Mouse (Mus musculus) embryo, embryonic 10.5 days (tissue): Measurements from ENCODE around the gene Spin2e.
"Not testable (repeated sequence)": the region's sequence is repeated elsewhere in the genome, so short reads cannot be mapped to it uniquely, and the experiment has no call there.

Experiments used
- DNase-seq: peaks from one replicate; pipeline ENCODE4 v3.0.0-alpha.2; 2015; ENCODE audit warnings: low spot score

The Spin2e gene

DNA sequence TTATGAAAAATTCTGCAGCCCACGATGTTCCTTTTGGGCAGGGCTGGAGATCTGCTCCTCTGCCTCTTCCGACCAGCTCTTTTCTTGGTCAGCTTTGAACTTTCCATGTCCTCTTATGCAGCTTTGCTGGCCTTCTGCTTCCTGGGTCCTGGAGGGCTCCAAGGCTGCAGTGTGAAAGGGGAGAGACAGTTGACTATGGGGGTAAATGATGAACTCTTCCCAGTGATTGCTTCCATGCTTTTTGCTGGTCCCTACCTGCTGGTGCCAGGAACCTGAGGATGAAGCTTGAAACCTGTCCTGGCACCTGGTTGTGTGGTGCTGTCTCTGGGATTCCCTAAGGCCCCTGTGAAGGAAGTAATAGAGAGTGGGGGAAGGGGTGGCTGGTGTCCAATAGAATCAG lies at the start of gene Spin2e:
Gene Spin2e (minus strand): TSS at position 101 of the 400 bp plus-strand sequence.
- not testable (repeated sequence) for DNase-seq

DNA sequence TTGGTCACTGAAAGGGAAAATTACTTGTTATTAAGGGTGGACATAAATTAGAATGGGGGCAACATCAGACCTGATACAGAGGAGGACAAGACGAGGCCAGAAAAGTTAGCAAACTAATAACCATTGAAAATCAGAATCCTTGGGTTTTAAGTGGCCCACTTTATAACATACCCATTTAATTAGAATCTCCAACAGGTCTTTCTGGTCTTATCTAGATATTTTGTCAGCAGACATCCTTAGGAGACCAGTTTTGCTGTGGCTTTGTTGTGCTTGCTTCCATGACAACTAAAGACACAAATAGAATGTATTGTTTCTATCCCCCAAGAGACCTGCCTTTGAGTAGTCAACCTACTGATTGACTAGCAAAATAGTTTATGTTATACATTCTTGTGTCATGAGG lies 44.5 kb downstream of the Spin2e start, which contains the start of gene Gm21883:
Gene Gm21883 (minus strand): TSS at position 101 of the 400 bp plus-strand sequence.
- DNase-seq: not testable (repeated sequence)
